In the genomic region with DNA sequence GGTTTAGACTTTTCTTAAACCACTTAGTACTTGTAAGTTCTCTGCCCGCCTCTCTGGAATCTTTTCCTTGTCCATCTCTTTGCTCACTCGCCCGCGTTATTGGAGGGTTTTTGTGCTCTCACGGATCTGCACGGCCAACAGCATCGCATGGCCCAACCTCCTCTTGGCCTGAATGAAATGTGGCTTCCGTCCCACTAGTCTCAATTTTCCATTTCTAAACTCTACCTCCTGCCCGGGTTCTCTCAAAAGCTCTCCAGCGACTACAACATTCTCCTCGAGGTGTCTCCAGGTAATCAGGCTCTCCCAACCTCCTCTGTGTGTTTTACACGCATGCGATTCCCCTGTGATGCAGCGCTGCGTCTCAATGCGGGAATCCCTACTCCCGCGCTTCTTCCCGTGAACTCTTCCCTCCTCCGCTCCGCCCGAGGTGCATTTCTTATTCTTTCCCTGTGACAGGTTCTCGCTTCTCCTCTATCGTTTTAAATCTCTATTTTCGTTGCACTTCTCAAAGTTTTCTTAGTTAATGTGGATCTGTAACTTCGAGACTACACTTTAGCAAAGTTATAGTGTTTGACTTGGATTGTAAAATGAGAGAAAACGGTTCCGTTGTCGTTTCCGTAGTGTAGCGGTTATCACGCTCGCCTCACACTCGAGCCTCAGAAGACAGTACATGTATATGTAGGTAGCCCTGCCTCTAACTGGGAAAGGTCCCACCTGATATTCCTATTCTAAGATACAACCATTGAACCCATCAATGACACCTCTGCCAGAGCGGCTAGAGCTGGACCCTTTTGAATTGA, we compare ENCODE assay signal across 8 mouse cellular contexts. TPM values are rescaled to one million over a fixed set of nuclear protein-coding genes. Genes with fewer than 3 reads are reported as not detected.
DNase-seq lines count a peak whose midpoint lies in the region; ATAC-seq and TF ChIP-seq lines count a peak whose summit lies in the region.

No protein-coding gene starts in this region.

- intact Hi-C loops in left cerebral cortex, adult 2 months (cut with DNase I): loop anchor here (5.0 kb wide), 2 partner anchors 116 to 231 kb away; no protein-coding TSS in a partner anchor

- peaks cover 0 to 6% of the 10 kb centered on the region in 2 experiments; a peak in 2 of 4 replicates for H3K4me1 ChIP-seq in heart, embryonic 14.5 days (ENCODE audit: control insufficient read depth in 2 of 2, insufficient read depth in 2 of 2, low read length in 2 of 2)

- WGBS in heart, embryonic 14.5 days: under 1% methylated on average over 35 of the region's 35 CpGs
- WGBS in macrophage (ENCODE audit: missing documents): 2% methylated on average over 35 of the region's 35 CpGs

- peak in 1 of 2 experiments; percentile 31 for DNase-seq in left cerebral cortex, adult 2 months (ENCODE audit: extremely low spot score in 1 of 2, low spot score in 2 of 2)
- no peak for DNase-seq in left cerebral cortex, adult 8-10 months (ENCODE audit: low spot score in 2 of 2)
- DNase-seq in brain, adult 2 months (ENCODE audit: low read depth, low spot score): peak; percentile 31
- DNase-seq in urinary bladder, postnatal 4 days (ENCODE audit: low spot score in 2 of 2): no peak
- no peak for DNase-seq in spleen, postnatal 4 days (ENCODE audit: low spot score in 2 of 2)
- no peak for DNase-seq in spleen, adult 18-20 months

- H3K4me3 ChIP-seq in left cerebral cortex, adult 2 months: peak overlapping the region; percentile 53
- H3K4me3 ChIP-seq in heart, embryonic 14.5 days (ENCODE audit: control insufficient read depth in 1 of 2, insufficient read depth in 1 of 2, low read depth in 1 of 2, low read length in 2 of 2): peak overlapping the region; percentile 43 to 53
- H3K4me3 ChIP-seq in macrophage (ENCODE audit: inconsistent target): peak overlapping the region; percentile 2; the same call in 1 of the 2 replicates

- ATAC-seq in heart, embryonic 14.5 days (ENCODE audit: insufficient number of reproducible peaks, insufficient read depth, low FRiP score, low read depth): no peak

- no peak overlapping the region for H3K27ac ChIP-seq in left cerebral cortex, adult 2 months
- H3K27ac ChIP-seq in heart, embryonic 14.5 days (replicated peaks in 1 of 2; ENCODE audit: control insufficient read depth in 1 of 2, insufficient read depth in 1 of 2, low read depth in 2 of 2, low read length in 2 of 2): no peak overlapping the region
- H3K27ac ChIP-seq in macrophage: no peak overlapping the region

- no peak for TF ChIP-seq CTCF in left cerebral cortex, adult 2 months (IDR thresholded peaks at IDR 0.05)

- no peaks in the 10 kb centered on the region for H3K36me3 ChIP-seq in heart, embryonic 14.5 days (ENCODE audit: control insufficient read depth, insufficient read depth, low read length)
- no peaks in the 10 kb centered on the region for H3K36me3 ChIP-seq in macrophage (ENCODE audit: inconsistent target)

- H3K4me2 ChIP-seq in heart, embryonic 14.5 days (ENCODE audit: low read length): peak overlapping the region; percentile 83

- peak overlapping the region; percentile 60 for H3K9ac ChIP-seq in heart, embryonic 14.5 days (ENCODE audit: low read length)

- H3K27me3 ChIP-seq in heart, embryonic 14.5 days (ENCODE audit: control insufficient read depth, insufficient read depth, low read length): 0 out of 2 replicates have a peak, but pooled peaks cover 3% of the 10 kb centered on the region

- no peaks in the 10 kb centered on the region for H3K79me2 ChIP-seq in macrophage (ENCODE audit: inconsistent target)

- H3K9me3 ChIP-seq in heart, embryonic 14.5 days (ENCODE audit: control insufficient read depth, low read length): no peaks in the 10 kb centered on the region

RNA-seq across cellular contexts. Expression of a gene that starts 39.2 kb away (rescaled TPM):
- total RNA-seq in left cerebral cortex, adult 2 months (2021): not detected
- not detected for total RNA-seq in left cerebral cortex, adult 8-10 months (2022)
- polyA plus RNA-seq in heart, embryonic 14.5 days (2014; fragmentation: Nextera tagmentation; extraction: Ambion mirVana): not detected in 2 replicates
- total RNA-seq in macrophage (2018; cell fraction: chromatin; rRNA removed): not detected
- not detected for total RNA-seq in macrophage (2018; cell fraction: cytosol; rRNA removed)
- total RNA-seq in macrophage (2018; cell fraction: nucleus; rRNA removed): not detected
- not detected in 3 replicates for polyA plus RNA-seq in macrophage (2018)

RNA-seq across cellular contexts. Expression of a gene that starts 50.4 kb away (rescaled TPM):
- total RNA-seq in left cerebral cortex, adult 2 months (2021): not detected
- total RNA-seq in left cerebral cortex, adult 8-10 months (2022): not detected
- not detected in 2 replicates for polyA plus RNA-seq in heart, embryonic 14.5 days (2014; fragmentation: Nextera tagmentation; extraction: Ambion mirVana)
- not detected for total RNA-seq in macrophage (2018; cell fraction: chromatin; rRNA removed)
- total RNA-seq in macrophage (2018; cell fraction: cytosol; rRNA removed): not detected
- not detected for total RNA-seq in macrophage (2018; cell fraction: nucleus; rRNA removed)
- polyA plus RNA-seq in macrophage (2018): not detected in 3 replicates

Comparison
In these comparisons a context has a peak if more than half of its experiments do, and no peak if none do; other contexts are left out.
1. H3K4me3 ChIP-seq: peak in every context shown above with its lines; median percentile 53 in left cerebral cortex, adult 2 months; 48 in heart, embryonic 14.5 days; 2 in macrophage.